Mouse (Mus musculus): ENCODE results near the gene Ncoa7. TPM values are rescaled to one million over a fixed set of nuclear protein-coding genes. Genes with fewer than 3 reads are reported as not detected.
"Not testable (repeated sequence)": the region's sequence is repeated elsewhere in the genome, so short reads cannot be mapped to it uniquely, and the experiment has no call there.

The Ncoa7 gene
- polyA plus RNA-seq, 1 experiment from 2014 or later, result 10.1 TPM

DNA sequence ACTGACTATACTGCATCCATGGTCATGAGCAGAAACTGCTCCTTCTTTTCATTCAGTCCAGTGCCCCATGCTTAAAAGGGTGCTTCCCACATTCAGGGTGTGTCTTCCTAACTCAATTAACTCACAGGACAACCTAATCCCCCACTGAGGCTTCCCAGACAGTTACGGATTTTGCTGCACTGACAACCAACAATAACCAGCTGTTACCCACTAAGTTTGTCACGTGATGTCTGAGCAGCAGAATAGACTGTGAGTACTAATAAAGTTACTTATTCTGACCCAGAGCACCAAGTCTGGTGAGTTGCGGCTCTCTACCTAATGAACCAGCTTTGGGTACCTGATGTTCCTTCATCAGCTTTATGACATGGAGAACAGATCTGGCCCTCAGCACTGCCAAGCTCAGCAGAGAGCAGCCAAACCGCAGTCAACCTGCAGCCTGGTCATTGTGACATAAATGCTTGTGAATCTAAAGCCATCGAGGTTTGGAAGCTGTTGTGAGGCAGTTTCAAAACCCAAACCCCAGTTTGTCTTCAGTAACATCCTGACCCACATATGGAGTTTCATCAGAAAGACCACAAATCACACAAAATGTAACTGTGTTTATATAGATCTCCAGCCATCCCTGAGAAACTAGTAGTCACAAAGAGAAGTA, 16.9 kb downstream of the Ncoa7 start:
- H3K4me1 ChIP-seq (replicated peaks), result peaks cover 4% of the 10 kb centered on the region; the same call in 1 of the 2 replicates
- H3K4me3 ChIP-seq (replicated peaks), result no peak overlapping the region
- no peak overlapping the region for H3K9ac ChIP-seq (replicated peaks)
- no peak overlapping the region for H3K4me2 ChIP-seq
- 73% methylated on average over 5 of the region's 5 CpGs for WGBS
- H3K36me3 ChIP-seq, result no peaks in the 10 kb centered on the region
- H3K9me3 ChIP-seq, result no peaks in the 10 kb centered on the region
- no peaks in the 10 kb centered on the region for H3K27me3 ChIP-seq
- no peak overlapping the region for H3K27ac ChIP-seq
- no peak for ATAC-seq (ENCODE audit: insufficient number of reproducible peaks, insufficient read depth, low FRiP score, low TSS enrichment, low read depth)

DNA sequence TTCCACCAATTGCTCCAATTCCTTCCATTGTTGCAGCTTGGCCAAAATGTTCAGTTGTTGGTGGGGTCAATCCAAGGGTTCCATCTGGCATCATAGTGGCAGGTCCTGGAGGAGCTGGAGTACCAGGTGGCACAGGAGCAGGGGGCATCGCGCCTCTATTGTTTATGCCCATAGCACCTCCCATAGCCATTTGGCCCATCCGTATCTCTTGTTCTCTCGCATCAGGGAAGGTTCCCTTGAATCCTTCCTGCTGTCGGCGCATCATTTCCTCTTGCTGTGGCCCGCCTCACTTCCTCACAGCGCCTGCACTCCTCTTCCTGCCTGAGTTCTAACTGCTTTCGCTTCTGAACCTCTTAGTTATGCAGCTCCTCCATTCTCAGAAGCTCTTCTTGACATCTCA, 22.2 kb downstream of the Ncoa7 start:
- 94% methylated on average over 9 of the region's 9 CpGs for WGBS
- H3K4me3 ChIP-seq (replicated peaks), result not testable (repeated sequence)

DNA sequence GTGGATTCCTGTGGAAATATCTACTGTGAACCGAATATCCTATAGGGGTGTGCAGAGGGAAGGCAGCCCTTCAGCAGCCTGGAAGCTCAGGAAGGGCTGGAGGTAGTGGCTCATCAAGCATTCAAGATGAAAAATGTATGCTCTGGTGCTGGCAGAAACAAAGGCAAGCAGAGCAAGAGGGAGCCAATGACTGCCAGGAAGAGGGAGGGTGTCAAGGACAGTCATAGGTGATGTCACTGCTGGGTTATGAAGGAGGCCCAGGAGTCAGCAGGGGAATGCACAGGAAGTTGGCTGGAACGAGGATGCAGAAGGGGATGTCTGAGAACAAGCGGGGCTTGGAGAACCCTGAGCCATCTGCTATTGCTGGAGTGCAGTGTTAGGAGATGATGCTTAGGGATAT, 24.9 kb downstream of the Ncoa7 start:
- no peak for ATAC-seq (ENCODE audit: insufficient number of reproducible peaks, insufficient read depth, low FRiP score, low TSS enrichment, low read depth)
- H3K27me3 ChIP-seq, result no peaks in the 10 kb centered on the region
- no peak overlapping the region for H3K4me3 ChIP-seq (replicated peaks)
- 66% methylated on average over 3 of the region's 3 CpGs for WGBS
- no peaks in the 10 kb centered on the region for H3K36me3 ChIP-seq
- no peak overlapping the region for H3K27ac ChIP-seq
- H3K9ac ChIP-seq (replicated peaks), result no peak overlapping the region
- no peak overlapping the region for H3K4me2 ChIP-seq
- no peaks in the 10 kb centered on the region for H3K9me3 ChIP-seq
- no peaks in the 10 kb centered on the region for H3K4me1 ChIP-seq (replicated peaks)

More for the DNA sequence above, 22.2 kb downstream of the Ncoa7 start:
- not testable (repeated sequence) for H3K27me3 ChIP-seq; ATAC-seq (ENCODE audit: insufficient number of reproducible peaks, insufficient read depth, low FRiP score, low TSS enrichment, low read depth); H3K4me1 ChIP-seq (replicated peaks); H3K9ac ChIP-seq (replicated peaks); H3K27ac ChIP-seq; H3K4me2 ChIP-seq; H3K9me3 ChIP-seq; H3K36me3 ChIP-seq

DNA sequence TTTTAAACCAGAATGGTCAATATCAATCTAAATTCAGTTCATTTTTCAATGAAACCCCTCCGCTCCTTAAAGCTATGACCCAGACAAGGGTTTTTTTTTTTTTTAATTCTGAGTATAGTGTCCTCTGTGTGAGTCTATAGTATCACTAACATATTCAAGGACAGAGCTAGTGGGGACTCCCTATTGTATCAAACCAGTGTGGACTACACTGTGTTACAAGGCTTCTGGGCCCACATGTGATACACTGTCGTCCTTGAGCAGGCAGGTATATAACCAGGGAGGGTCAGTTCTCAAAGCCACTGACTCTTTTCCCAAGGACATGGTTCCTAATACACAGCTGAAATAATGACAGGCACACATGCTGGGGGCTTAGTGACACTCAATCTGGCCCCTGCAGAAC, 27.1 kb downstream of the Ncoa7 start:
- Histone ChIP-seq H3K4me1 (replicated peaks) (no peaks in the 10 kb centered on the region), H3K36me3 (no peaks in the 10 kb centered on the region), H3K27ac (no peak overlapping the region), H3K4me2 (no peak overlapping the region), H3K4me3 (replicated peaks) (no peak overlapping the region), H3K9ac (replicated peaks) (no peak overlapping the region), H3K27me3 (no peaks in the 10 kb centered on the region), H3K9me3 (no peaks in the 10 kb centered on the region)
- WGBS, result 88% methylated on average over 2 of the region's 2 CpGs
- ATAC-seq (ENCODE audit: insufficient number of reproducible peaks, insufficient read depth, low FRiP score, low TSS enrichment, low read depth), result no peak

DNA sequence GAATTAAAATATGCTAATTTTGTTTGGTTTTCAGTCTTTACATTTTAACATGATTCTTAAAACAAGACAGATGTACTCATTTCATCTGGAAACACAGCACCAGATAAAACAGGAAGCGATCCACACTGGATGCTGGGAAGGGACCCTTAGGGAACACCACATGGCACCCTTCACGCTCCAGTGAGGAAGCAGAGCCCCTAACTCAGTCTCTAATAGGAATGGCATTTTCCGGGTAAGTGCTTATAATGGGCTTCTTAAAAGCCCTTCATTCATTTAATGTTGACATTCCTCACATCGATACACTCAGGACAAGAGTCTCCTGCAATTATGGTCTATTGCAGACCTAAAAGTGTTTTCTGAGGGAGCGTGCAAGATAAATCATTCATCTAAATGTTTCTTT, 27.6 kb downstream of the Ncoa7 start:
- H3K27me3 ChIP-seq, result no peaks in the 10 kb centered on the region
- no peak overlapping the region for H3K9ac ChIP-seq (replicated peaks)
- H3K36me3 ChIP-seq, result no peaks in the 10 kb centered on the region
- H3K4me1 ChIP-seq (replicated peaks), result no peaks in the 10 kb centered on the region
- no peak overlapping the region for H3K4me2 ChIP-seq
- ATAC-seq (ENCODE audit: insufficient number of reproducible peaks, insufficient read depth, low FRiP score, low TSS enrichment, low read depth), result no peak
- H3K9me3 ChIP-seq, result no peaks in the 10 kb centered on the region
- H3K27ac ChIP-seq, result no peak overlapping the region
- H3K4me3 ChIP-seq (replicated peaks), result no peak overlapping the region
- 82% methylated on average over 5 of the region's 5 CpGs for WGBS

DNA sequence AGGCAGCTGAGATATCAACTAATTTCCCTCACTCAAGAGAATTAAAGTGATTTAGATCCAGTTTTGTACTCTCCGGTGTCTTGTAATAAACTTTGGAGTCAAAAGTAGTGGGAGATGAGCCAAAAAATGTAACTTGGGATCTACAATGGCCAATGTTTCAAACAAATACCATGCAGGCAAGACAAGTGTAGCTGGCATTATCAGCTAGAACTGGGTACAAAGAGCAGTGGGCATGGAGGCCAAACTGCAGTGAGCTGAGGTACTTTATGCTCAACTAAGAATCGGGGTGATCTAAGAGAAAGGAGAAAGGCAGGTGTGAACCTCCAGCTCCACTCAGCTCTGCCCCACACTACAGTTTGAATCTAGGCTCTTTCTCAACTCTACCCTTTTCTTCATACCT, 28.7 kb downstream of the Ncoa7 start:
- Histone ChIP-seq H3K4me3 (replicated peaks) (no peak overlapping the region), H3K4me1 (replicated peaks) (no peaks in the 10 kb centered on the region), H3K4me2 (no peak overlapping the region), H3K27ac (no peak overlapping the region), H3K9ac (replicated peaks) (no peak overlapping the region), H3K9me3 (no peaks in the 10 kb centered on the region), H3K36me3 (0 out of 2 replicates have a peak, but pooled peaks cover 3% of the 10 kb centered on the region), H3K27me3 (no peaks in the 10 kb centered on the region)
- ATAC-seq (ENCODE audit: insufficient number of reproducible peaks, insufficient read depth, low FRiP score, low TSS enrichment, low read depth), result no peak
- WGBS, result 91% methylated on average over 2 of the region's 2 CpGs

DNA sequence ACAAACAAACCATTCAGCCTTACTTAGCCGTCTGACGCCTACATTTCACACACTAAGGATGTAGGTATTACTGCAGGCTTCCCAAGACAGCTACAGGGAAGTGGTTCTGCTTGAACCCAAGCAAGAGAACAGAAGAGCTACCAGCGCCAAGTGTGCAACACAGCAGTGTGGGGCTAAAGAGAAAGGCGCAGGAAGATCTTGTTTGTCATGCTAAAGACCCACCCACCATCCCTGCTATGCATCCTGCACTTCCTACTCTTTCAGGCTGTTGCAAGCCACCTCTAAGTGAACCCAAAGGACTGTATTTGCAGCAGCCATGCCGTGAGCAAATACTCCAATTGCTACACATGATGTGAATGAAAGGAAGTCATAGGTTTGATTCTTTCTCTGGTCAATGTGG, 29.9 kb downstream of the Ncoa7 start:
- WGBS, result 74% methylated on average over 5 of the region's 5 CpGs

DNA sequence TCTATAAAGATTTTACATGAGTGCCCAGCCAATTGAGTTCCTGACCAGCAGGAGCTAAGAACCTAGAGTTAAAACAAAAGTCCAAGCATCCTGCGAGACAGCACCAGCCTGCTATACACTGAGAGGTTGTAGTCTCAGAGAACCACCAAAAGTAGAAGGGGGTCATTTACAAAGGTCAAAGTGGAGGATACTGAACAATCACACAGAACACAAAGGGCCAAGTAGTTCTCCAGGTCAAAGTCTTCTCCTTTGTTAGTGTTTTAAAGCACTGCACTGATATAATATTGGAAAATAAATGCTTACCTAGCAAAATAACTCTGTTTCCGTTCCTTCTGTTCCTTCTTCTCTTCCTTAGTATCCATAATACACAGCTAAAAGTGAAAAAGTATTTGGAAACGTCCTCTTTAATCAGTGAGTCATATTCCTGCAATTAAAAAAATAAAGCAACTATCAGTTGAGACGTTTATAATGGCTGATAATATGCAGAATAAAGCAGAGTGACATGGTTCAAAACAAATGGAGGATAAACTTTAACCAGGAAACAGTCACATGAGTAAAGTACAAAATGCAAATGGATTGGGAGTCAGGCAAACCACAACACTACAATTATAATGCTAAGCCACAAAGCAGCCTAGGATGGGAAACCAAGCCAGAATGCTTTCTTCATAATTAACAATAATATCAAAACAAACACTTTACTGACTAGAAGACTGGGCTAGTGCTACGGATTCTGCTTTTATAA, 31.5 kb downstream of the Ncoa7 start:
- no peaks in the 10 kb centered on the region for H3K27me3 ChIP-seq
- 83% methylated on average over 5 of the region's 5 CpGs for WGBS
- no peak overlapping the region for H3K4me3 ChIP-seq (replicated peaks)
- H3K36me3 ChIP-seq, result 0 out of 2 replicates have a peak, but pooled peaks cover 3% of the 10 kb centered on the region
- no peaks in the 10 kb centered on the region for H3K4me1 ChIP-seq (replicated peaks)
- H3K9me3 ChIP-seq, result no peaks in the 10 kb centered on the region
- no peak overlapping the region for H3K27ac ChIP-seq
- H3K4me2 ChIP-seq, result no peak overlapping the region
- no peak for ATAC-seq (ENCODE audit: insufficient number of reproducible peaks, insufficient read depth, low FRiP score, low TSS enrichment, low read depth)
- no peak overlapping the region for H3K9ac ChIP-seq (replicated peaks)

More for the DNA sequence above, 29.9 kb downstream of the Ncoa7 start:
- Histone ChIP-seq H3K9ac (replicated peaks) (no peak overlapping the region), H3K36me3 (0 out of 2 replicates have a peak, but pooled peaks cover 3% of the 10 kb centered on the region), H3K4me1 (replicated peaks) (no peaks in the 10 kb centered on the region), H3K9me3 (no peaks in the 10 kb centered on the region), H3K4me3 (replicated peaks) (no peak overlapping the region), H3K27me3 (no peaks in the 10 kb centered on the region), H3K4me2 (no peak overlapping the region), H3K27ac (no peak overlapping the region)
- ATAC-seq (ENCODE audit: insufficient number of reproducible peaks, insufficient read depth, low FRiP score, low TSS enrichment, low read depth), result no peak

DNA sequence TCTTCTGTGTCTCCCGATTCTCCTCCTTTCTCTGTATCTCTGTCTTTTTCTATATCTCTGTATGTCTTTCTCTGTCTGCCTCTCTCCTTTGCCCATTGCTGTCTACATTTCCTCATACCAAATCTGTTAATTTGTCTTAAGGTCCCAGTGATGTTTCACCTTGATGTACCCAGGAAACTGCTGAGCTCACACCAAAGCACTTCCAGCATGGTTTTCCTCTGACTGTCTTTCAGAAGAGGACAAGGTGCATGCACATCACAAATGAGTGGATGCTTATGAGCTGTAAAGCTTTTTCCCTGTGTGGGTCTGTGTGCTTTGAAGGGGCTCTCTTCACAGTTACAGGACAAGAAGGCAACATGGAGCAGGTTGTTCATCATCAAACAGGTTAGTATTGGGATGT, 34.3 kb downstream of the Ncoa7 start:
- WGBS, result 96% methylated on average over 1 of the region's 1 CpGs
- H3K27me3 ChIP-seq, result no peaks in the 10 kb centered on the region
- no peak overlapping the region for H3K4me3 ChIP-seq (replicated peaks)
- no peaks in the 10 kb centered on the region for H3K4me1 ChIP-seq (replicated peaks)
- H3K27ac ChIP-seq, result no peak overlapping the region
- H3K4me2 ChIP-seq, result no peak overlapping the region
- ATAC-seq (ENCODE audit: insufficient number of reproducible peaks, insufficient read depth, low FRiP score, low TSS enrichment, low read depth), result no peak
- H3K9me3 ChIP-seq, result peaks cover 4% of the 10 kb centered on the region; the same call in 1 of the 2 replicates
- 0 out of 2 replicates have a peak, but pooled peaks cover 3% of the 10 kb centered on the region for H3K36me3 ChIP-seq
- no peak overlapping the region for H3K9ac ChIP-seq (replicated peaks)

DNA sequence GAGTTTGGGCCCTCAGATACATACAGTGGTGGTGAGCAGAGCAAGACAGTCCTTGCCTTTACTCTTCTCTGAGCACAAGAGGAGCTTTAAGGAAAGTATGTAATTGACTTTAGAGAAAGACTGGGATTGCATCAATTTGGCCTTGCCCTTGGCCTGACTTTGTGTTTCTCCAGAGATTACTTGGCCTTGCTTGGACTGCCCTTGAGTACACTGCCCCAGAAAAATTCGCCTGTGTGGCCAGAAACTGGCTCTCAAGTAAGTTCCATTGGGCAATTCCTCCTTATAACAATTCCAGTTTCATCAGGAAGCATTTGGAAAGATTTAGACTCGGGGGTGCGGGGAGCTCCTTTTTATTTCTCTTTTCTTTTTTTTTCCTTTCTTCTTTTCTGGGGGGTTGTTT, 34.9 kb downstream of the Ncoa7 start:
- Histone ChIP-seq H3K9me3 (peaks cover 4% of the 10 kb centered on the region; the same call in 1 of the 2 replicates), H3K4me3 (replicated peaks) (no peak overlapping the region), H3K4me2 (no peak overlapping the region), H3K9ac (replicated peaks) (no peak overlapping the region), H3K36me3 (0 out of 2 replicates have a peak, but pooled peaks cover 3% of the 10 kb centered on the region), H3K4me1 (replicated peaks) (no peaks in the 10 kb centered on the region), H3K27ac (no peak overlapping the region), H3K27me3 (no peaks in the 10 kb centered on the region)
- no peak for ATAC-seq (ENCODE audit: insufficient number of reproducible peaks, insufficient read depth, low FRiP score, low TSS enrichment, low read depth)
- 81% methylated on average over 3 of the region's 3 CpGs for WGBS

DNA sequence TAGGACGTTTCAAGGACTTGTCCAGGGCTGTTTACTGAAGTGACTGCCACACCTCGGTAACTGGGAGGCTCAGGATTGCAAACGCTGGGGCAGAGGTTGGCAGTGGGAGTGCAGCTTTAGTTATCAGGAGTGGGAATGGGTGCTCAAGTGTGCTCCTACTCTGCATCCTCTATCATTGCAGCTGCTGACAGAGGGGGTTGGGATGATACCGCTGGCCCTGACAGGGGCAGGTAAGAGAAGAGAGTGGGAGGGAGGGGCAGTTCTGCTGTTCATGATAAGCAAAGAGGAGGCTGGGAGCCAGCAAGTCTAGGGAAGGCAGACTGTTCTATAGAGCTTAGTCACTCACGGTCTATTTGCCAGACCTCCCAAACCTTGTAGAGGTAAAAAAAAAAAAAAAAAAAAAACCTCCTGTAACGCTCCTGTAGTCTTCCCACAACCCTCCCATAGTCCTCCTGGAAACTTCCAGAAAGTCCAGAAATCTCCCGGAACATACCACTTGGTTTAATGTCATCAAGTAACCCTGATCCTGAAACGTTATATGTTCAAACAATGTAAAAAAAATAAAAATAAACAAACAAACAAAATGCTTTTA, 39.9 kb downstream of the Ncoa7 start:
- Histone ChIP-seq H3K4me3 (replicated peaks) (no peak overlapping the region), H3K36me3 (no peaks in the 10 kb centered on the region), H3K4me2 (no peak overlapping the region), H3K9me3 (peaks cover 4% of the 10 kb centered on the region; the same call in 1 of the 2 replicates), H3K4me1 (replicated peaks) (no peaks in the 10 kb centered on the region), H3K9ac (replicated peaks) (no peak overlapping the region), H3K27me3 (no peaks in the 10 kb centered on the region), H3K27ac (no peak overlapping the region)
- WGBS, result 80% methylated on average over 8 of the region's 8 CpGs
- ATAC-seq (ENCODE audit: insufficient number of reproducible peaks, insufficient read depth, low FRiP score, low TSS enrichment, low read depth), result peak; percentile 63
